Mouse (Mus musculus): ENCODE measurements at regions not wholly inside any gene's neighbourhood (a gene's known extent, or its start where the extent isn't known, plus 50 kb on each side); places are given as distances from the start of the nearest gene placed in this dataset.

DNA sequence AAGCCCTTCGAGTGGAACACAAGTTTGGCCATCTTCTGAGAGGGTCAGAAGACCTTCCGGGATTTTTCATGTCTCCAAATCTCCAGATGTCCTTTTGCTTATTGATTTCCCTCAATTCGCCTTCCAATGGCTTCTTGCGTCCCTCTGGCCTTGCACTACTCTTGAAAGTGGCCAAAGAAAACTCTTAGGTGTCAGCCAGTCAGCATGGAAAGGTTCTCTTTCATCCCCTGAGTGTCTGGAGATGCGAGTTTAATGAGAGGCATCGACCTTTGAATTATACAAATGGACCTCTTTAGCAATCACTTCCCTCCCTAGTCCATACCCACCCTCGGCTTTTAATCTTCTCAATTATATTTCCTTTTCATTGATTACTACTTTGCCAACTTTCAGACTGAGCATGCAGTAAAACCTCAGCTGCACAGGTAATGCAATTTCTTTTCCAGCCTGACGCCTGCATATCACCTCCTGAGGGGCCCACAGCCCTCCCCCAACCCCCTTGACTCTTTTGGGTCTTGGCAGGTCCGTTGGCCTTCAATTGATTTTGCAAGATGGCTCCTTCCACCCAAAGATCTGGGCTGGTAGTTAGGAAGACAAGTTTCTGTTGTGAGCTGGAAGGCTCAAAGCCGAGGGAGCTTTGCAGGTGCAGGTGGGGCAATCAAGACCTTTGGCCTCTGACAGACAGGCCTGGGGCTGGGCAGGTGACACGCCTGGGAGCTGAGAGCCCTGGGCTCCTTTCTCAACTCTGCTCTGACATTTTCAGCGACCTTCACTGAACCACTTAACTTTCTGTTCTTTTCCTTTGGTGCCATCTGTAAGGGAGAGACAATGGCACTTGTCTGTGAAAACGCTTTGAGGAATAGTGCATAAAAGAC lies 461.8 kb downstream of the Ccdc171 start:
- no peak for DNase-seq (ENCODE audit: low read depth, low spot score)

- DNase-seq (ENCODE audit: low read depth, low spot score) = no peak
Observed at GRCm38 (mm10) chr4:83987846-83988245, 462.5 kb downstream of the Ccdc171 start.

GRCm38 (mm10) chr4:83988314-83988713 lies 463.0 kb downstream of the Ccdc171 start:
- DNase-seq (ENCODE audit: low read depth, low spot score) = no peak

DNA sequence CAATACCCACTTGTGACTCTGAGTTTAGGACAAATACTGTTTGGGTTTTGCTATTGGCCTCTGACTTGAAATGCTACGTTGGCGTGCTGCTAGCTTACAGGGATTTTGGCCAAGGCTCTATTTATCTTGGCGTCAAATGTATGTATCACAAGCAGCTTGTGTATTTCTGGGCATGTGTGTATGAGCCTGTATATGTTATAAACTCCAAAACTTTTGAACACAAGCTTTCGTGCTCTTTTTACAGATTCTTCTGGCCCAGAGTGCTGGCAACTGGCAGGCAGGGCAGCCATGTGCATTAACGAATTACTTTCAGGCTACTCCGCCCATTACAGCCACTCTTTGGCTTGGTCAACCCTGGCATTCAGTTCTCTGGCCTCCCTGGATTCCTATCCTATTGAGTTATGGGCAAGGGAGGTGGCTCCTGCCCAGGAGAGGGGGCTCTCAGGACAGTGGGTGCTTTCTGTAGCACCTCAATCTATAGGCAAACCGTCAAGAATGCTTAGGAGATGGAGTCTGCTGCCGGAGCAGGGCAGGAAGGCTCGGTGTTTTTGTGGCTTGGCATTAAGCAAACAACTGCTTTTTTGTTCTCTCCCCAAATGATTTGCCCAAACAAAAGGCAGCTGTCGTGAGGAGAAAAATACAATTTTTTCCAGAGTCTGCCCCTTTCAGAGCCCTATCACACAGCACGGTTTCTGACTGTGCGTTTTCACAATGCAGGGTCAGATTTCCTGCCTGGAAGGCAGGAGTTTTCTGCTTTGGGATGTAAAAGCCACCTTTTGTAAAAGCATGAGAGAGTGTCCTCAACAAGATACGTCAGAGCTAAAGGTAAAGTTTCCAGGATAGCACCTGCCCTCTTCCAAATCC lies 465.0 kb downstream of the Ccdc171 start:
- DNase-seq (ENCODE audit: low read depth, low spot score) = no peak

DNA sequence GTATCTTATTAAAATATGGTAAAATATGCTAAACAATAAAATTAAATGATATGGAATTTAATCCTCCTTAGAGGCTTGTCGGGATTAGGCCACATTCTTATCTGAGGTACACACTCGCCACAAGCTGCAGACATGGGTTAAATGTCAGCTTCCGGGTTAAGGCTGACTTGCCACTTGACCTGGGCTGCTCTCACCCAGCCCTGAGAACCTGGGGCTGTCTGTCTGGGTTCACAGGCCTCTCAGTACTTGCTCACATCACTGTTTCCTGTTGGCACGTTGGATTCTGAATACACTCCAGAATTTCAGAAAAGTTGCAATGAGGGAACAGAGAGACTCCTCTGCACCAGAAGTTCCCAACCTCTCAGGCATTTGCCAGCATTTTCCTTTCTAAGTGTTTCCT lies 465.9 kb downstream of the Ccdc171 start:
- no peak for DNase-seq (ENCODE audit: low read depth, low spot score)

DNA sequence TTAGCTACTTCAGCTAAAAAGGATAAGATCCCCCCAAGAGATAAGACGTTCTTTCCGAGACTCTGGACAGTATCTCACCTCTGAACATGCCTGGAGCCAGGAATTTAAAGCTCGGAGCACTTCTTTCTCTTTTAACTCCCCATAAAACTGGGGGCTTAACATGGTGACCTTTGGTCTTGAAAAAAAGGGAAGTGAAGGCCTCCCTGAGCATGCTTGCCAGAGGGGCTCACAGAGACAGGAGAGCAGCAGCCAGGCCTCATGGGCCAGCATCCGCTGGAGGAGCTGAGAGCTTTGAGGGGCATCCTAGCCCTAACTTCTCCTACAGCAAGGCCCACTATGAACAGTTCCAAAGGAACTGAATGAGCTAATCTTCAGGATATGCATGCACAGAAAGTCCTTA lies 471.7 kb downstream of the Ccdc171 start:
- no peak for DNase-seq (ENCODE audit: low read depth, low spot score)

GRCm38 (mm10) chr4:84001645-84002044 lies 476.3 kb downstream of the Ccdc171 start:
- DNase-seq (ENCODE audit: low read depth, low spot score) = no peak

DNA sequence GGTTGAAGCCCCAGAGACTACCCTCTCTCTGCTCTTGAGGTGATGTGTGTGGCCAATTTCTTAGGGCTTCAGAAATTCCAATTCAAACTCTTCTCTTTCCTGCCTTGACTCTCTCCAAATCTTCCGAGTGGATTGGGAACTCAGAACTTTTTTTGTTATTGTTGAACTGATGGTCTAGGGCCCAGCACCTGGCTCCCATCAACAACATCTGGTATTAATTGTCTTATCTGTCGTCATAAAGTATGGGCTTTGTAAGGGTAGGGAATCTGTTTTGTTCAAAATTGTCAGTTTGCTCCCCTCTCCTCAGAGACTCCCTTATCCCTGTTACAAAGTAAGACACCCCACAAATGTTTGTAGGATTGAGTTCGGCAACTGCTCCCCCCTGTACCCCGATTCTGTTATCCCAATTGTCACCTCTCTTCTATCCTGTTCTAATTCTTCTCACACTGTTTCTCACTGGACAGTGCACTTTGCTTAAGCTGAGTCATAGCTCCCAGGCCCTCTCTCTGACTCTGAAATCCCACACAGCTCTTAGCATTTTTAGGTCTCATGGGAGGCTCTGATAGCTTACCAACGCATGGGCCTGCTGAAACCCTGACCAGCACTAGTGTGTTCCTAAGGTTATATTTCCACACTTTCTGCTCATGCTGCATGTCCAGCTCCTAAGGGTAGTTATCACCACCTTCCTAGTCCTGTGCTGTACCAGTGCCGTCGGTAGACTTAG lies 478.9 kb downstream of the Ccdc171 start:
- no peak for DNase-seq (ENCODE audit: low read depth, low spot score)

- no peak for DNase-seq (ENCODE audit: low read depth, low spot score)
Observed at GRCm38 (mm10) chr4:84004786-84005382, 479.5 kb downstream of the Ccdc171 start.

DNA sequence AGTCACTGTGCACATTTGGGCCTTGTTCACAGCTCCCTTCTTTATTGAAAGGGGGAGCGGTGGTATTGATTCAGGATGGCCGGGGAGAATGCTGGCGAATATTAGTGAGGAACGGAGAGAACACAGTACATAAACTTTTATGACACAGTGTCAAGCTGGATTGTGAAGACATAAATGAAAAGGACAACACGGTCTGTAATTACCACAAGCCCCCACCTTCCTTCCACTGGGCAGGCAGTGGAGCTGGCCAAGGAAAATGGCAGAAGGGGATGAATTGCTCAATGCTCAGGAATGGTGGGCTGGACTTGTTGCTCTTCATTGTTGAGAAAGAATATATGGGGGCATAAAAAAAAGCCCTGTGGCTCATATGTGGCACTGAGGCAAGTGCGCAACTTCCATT lies 486.6 kb downstream of the Ccdc171 start:
- DNase-seq (ENCODE audit: low read depth, low spot score) = no peak

DNA sequence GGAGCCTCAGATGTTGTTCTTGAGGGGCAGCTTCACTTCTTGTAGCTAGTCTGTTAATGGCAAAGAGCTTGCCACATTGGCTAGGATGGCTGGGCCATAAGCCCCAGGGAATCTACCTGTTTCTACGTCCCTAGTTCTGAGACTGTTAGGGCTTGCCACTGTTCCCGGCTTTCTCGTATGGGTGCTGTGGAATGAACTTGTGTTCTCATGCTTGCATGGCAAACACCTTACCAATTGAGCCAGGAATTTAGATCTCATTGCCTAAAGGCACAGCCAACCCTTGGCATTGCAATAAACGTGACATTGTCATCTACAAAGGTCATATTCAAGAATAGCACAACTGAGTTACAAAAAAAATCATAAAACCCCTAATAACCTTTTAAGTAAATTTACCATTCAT lies 489.8 kb downstream of the Ccdc171 start:
- DNase-seq (ENCODE audit: low read depth, low spot score) = no peak

DNA sequence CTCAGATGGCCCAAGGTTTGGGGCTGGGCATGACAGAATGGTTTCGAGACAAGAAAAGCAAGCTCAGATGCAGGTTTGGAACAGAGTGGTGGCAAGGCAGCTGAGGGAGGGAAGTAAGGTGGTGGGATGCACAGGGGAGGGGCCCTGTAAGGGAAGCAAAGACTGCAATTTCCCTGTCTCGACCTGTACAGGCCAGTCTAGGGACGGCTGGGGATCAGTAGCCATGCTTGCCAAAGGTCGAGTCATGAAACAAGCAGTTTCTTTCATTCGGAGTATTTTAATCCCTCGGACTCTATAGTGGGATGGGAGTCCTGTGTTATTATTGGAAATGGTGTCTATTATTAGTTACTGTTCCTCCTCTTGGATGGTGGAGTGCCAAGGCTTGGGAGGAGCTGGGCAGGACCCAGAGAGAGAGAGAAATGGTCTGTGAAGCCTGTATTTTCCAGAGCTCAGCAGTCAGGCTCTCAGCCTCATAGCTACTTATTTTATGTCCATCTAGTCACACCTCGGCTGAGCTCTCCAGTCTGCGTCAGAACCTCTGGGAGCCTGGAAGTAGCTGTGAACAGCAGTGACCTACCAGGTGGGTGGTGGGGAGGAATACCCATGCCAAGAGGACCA lies 490.3 kb downstream of the Ccdc171 start:
- DNase-seq (ENCODE audit: low read depth, low spot score) = no peak

GRCm38 (mm10) chr4:84018135-84018534 lies 492.8 kb downstream of the Ccdc171 start:
- DNase-seq (ENCODE audit: low read depth, low spot score) = no peak

GRCm38 (mm10) chr4:84018774-84019173 lies 493.4 kb downstream of the Ccdc171 start:
- no peak for DNase-seq (ENCODE audit: low read depth, low spot score)

DNA sequence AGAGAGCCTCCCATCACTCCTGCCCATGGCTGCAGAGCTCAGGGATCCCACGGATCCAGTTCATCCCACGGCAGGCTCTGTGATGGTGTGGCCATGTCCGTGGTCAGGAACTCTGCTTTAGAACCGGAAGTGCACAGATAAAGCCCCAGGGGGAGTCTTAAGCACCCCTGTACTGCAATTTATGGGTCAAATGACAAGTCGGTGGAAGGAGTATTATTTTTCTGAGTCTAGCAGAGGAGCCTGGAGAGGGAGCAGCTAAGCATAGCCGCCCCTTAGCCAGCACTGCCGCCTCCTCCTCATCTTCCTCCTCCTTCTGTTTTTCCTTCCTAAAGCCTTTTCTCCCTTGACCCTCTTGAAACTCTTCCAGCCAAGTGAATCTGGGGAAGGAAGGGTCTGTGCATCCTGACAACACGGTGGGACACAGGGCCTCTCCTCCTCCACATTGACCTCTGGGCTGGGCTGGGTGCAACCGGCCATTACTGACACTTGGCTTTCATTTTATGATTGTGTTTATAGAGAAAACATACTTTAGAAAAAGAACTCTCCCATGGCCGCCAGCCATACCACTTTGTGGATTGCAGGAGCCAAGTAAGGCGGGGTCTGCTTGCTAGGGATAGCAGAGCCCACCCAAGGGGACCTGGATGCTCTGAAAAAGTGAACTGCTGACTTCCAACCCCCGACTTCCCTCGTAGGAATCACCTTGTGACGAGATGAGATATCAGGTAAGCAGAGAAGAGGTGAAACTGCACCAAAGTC lies 494.3 kb downstream of the Ccdc171 start:
- DNase-seq (ENCODE audit: low read depth, low spot score) = no peak

- no peak for DNase-seq (ENCODE audit: low read depth, low spot score)
Observed at GRCm38 (mm10) chr4:84020692-84021091, 495.3 kb downstream of the Ccdc171 start.

DNA sequence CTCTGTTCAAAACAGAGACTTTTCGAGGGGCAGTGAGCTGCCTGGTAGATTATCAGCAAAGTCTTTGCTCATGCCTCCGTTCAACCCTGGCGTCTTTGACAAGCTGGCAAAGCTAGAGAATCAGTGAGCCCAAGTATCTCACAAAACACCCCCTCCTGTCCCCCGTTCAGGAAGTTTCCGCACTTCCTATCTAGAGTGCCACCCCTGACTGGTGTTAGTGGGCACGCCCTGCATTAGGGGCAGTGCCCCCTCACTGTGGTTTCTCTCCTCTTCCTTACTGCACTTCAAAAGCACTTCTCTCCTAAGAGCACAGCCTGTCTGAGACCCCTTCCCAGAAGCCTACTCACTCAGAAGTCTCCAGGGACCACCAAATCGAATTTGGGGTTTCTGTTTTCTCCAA lies 497.0 kb downstream of the Ccdc171 start:
- DNase-seq (ENCODE audit: low read depth, low spot score) = no peak

DNA sequence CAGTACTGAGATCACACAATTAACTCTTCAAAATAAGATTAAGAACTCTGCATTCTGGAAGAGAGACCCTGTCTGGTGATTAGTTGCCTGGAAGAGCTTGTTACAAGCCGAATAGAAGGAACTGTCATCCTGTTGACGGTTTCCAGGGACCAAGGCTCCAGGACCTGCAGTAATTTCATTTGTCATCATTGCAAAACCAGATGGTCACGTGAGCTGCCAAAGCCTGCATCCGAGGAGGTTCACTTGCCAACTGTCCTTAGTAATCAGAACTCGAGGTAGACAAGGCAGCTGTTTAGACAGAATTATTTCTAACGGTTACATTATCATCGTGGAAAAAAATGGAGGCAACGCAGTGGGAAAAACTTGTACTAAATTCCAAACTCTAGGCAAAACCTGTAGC lies 500.8 kb downstream of the Ccdc171 start:
- no peak for DNase-seq (ENCODE audit: low read depth, low spot score)

- DNase-seq (ENCODE audit: low read depth, low spot score) = no peak
Observed at GRCm38 (mm10) chr4:84028120-84028519, 502.8 kb downstream of the Ccdc171 start.

- no peak for DNase-seq (ENCODE audit: low read depth, low spot score)
Observed at GRCm38 (mm10) chr4:84030916-84031315, 505.6 kb downstream of the Ccdc171 start.

Data from retina, adult 2 months (tissue).